Mouse (Mus musculus) brown adipose tissue, adult 24 weeks (tissue): ENCODE data around the gene Psg28. TPM values are rescaled to one million over a fixed set of nuclear protein-coding genes. Genes with fewer than 3 reads are reported as not detected.
"Not testable (repeated sequence)": the region's sequence is repeated elsewhere in the genome, so short reads cannot be mapped to it uniquely, and the experiment has no call there.

Source experiments
- H3K27ac ChIP-seq: fragments of 200-500 bp; replicated peaks from 2 replicates; pipeline ENCODE4 v1.5.1; 2012; ENCODE audit warnings: low read depth, mild to moderate bottlenecking, low read length
- H3K4me1 ChIP-seq: fragments of 200-500 bp; 2 replicates; pipeline ENCODE4 v1.6.1; 2012; ENCODE audit warnings: low read length, mixed read lengths; ENCODE audit not compliant: control insufficient read depth, insufficient read depth, insufficient read length
- H3K4me3 ChIP-seq: fragments of 200-500 bp; 2 replicates; pipeline ENCODE4 v1.5.1; 2012; ENCODE audit warnings: low read depth, mild to moderate bottlenecking, low read length, moderate library complexity; ENCODE audit not compliant: insufficient read depth
- polyA plus RNA-seq: library from polyadenylated mRNA; stranded (reverse); fragments of >200 nt; gene quantifications from 2 replicates; pipeline ENCODE4 v1.2.4, GENCODE M21; 2012; ENCODE audit not compliant: missing spikeins, insufficient read depth, insufficient read length

Gene Psg28
- not detected in 2 replicates for polyA plus RNA-seq

- H3K4me3 ChIP-seq, H3K4me1 ChIP-seq, H3K27ac ChIP-seq: not testable (repeated sequence)
Measured at GRCm38 (mm10) chr7:18431941-18432340, at the start of gene Psg28. Psg28 (minus strand) TSS chr7:18432041.

GRCm38 (mm10) chr7:18403407-18403806 is 28.4 kb downstream of the Psg28 start:
- Histone ChIP-seq H3K4me1 (no peaks in the 10 kb centered on the region), H3K4me3 (no peak overlapping the region), H3K27ac (no peak overlapping the region)

GRCm38 (mm10) chr7:18402527-18403237 is 29.2 kb downstream of the Psg28 start:
- Histone ChIP-seq H3K4me1 (no peaks in the 10 kb centered on the region), H3K4me3 (no peak overlapping the region), H3K27ac (no peak overlapping the region)

GRCm38 (mm10) chr7:18391483-18391882 is 40.4 kb downstream of the Psg28 start:
- H3K27ac ChIP-seq, H3K4me3 ChIP-seq, H3K4me1 ChIP-seq: not testable (repeated sequence)

GRCm38 (mm10) chr7:18378295-18378694 is 53.5 kb downstream of the Psg28 start:
- Histone ChIP-seq H3K4me1 (no peaks in the 10 kb centered on the region), H3K27ac (no peak overlapping the region), H3K4me3 (no peak overlapping the region)

Other genes with a start within 250 kb of the Psg28 start
- gene Mill1, start 186.7 kb downstream of the Psg28 start, polyA plus RNA-seq = not detected in 2 replicates
- gene Psg18, start 77.0 kb downstream of the Psg28 start, polyA plus RNA-seq = not detected in 2 replicates
- gene Psg26, start 52.1 kb upstream of the Psg28 start, polyA plus RNA-seq = not detected in 2 replicates
- not detected in 2 replicates for gene Psg25, start 100.2 kb upstream of the Psg28 start, polyA plus RNA-seq
- not detected in 2 replicates for gene Psg27, start 135.3 kb upstream of the Psg28 start, polyA plus RNA-seq
- not detected in 2 replicates for gene Psg23, start 184.5 kb upstream of the Psg28 start, polyA plus RNA-seq
- gene Psg21, start 224.7 kb upstream of the Psg28 start, polyA plus RNA-seq = not detected in 2 replicates